Mouse (Mus musculus): ENCODE results near the gene Mtg1. TPM values are rescaled to one million over a fixed set of nuclear protein-coding genes. Genes with fewer than 3 reads are reported as not detected.

The Mtg1 gene
- total and polyA plus RNA-seq, 3 experiments, result 10.8 to 38.1 TPM; not detected in 1

- TF ChIP-seq UBTF (IDR thresholded peaks at IDR 0.05; ENCODE audit: borderline replicate concordance, insufficient read depth, low read depth, low read length), result no peak
- no peak for TF ChIP-seq TCF12 (IDR thresholded peaks at IDR 0.05; ENCODE audit: low read depth, low read length)
These were observed 20.9 kb upstream of the Mtg1 start, which contains the start of gene Echs1 (continued) for GRCm38 (mm10) chr7:140116329-140117054.

DNA sequence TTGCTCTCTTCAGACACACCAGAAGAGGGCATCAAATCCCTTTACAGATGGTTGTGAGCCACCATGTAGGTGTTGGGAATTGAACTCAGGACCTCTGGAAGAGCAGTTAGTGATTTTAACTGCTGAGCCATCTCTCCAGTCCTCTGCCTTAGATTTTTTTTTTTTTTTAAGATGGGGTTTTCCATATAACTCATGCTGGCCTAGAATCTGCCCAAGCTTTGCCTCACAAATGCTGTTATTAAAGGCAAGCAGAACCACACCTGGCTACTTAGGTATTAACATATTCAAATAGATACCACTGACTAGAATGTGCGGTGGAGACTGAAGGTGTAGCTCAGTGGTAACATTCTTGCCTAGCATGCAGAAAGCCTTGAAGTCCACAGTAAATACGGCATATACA lies 16.9 kb upstream of the Mtg1 start:
- Histone ChIP-seq H3K4me3 (ENCODE audit: control insufficient read depth in 1 of 2, insufficient read depth in 1 of 2, low read depth in 2 of 2, low read length in 2 of 2) (no peak overlapping the region), H3K27me3 (ENCODE audit: control insufficient read depth in 1 of 2, insufficient read depth in 2 of 2, low read length in 2 of 2) (no peaks in the 10 kb centered on the region), H3K27ac (ENCODE audit: control insufficient read depth, low read depth, low read length) (no peak overlapping the region), H3K4me1 (ENCODE audit: control insufficient read depth in 1 of 2, insufficient read depth in 2 of 2, low read length in 2 of 2) (peaks cover 5% of the 10 kb centered on the region in 2 experiments; a peak in 3 of 4 replicates), H3K36me3 (ENCODE audit: control insufficient read depth in 1 of 2, insufficient read depth in 2 of 2, low read length in 2 of 2) (peaks cover 0 to 2% of the 10 kb centered on the region in 2 experiments; a peak in 2 of 4 replicates), H3K9ac (ENCODE audit: control insufficient read depth, low read depth, low read length, poor library complexity, severe bottlenecking) (no peak overlapping the region), H3K79me2 (ENCODE audit: control insufficient read depth, insufficient read depth, low read length, poor library complexity) (peaks cover 3% of the 10 kb centered on the region), H3K9me3 (replicated peaks; ENCODE audit: insufficient read depth, low read length) (no peaks in the 10 kb centered on the region)
- DNase-seq (ENCODE audit: low read depth, low spot score), result no peak
- TF ChIP-seq UBTF (IDR thresholded peaks at IDR 0.05; ENCODE audit: borderline replicate concordance, insufficient read depth, low read depth, low read length) (no peak), ELF1 (IDR thresholded peaks at IDR 0.05; ENCODE audit: low read depth, low read length) (no peak), MAZ (IDR thresholded peaks at IDR 0.05; ENCODE audit: low read depth, low read length) (no peak), GATA1 (IDR thresholded peaks at IDR 0.05; ENCODE audit: low read depth, low read length) (no peak), KAT2A (conservative IDR thresholded peaks at IDR 0.05; ENCODE audit: low read depth, low read length) (no peak), POLR2A (IDR thresholded peaks at IDR 0.05; ENCODE audit: control insufficient read depth in 1 of 2, insufficient read depth in 1 of 2, low read depth in 1 of 2, low read length in 2 of 2, poor library complexity in 1 of 2) (no peak), MAX (IDR thresholded peaks at IDR 0.05; ENCODE audit: low read length) (no peak), TAL1 (IDR thresholded peaks at IDR 0.05; ENCODE audit: low read length) (no peak), GABPA (IDR thresholded peaks at IDR 0.05; ENCODE audit: low read depth, low read length) (no peak), MAFK (IDR thresholded peaks at IDR 0.05; ENCODE audit: borderline replicate concordance, low read depth, low read length) (no peak), TBP (IDR thresholded peaks at IDR 0.05; ENCODE audit: low read depth, low read length) (no peak), JUND (IDR thresholded peaks at IDR 0.05; ENCODE audit: low read depth, low read length) (no peak), BHLHE40 (IDR thresholded peaks at IDR 0.05; ENCODE audit: borderline replicate concordance, low read depth, low read length) (no peak), SMC3 (IDR thresholded peaks at IDR 0.05; ENCODE audit: low read depth, low read length) (no peak), MYC (IDR thresholded peaks at IDR 0.05; ENCODE audit: low read depth, low read length) (no peak), MEF2A (IDR thresholded peaks at IDR 0.05; ENCODE audit: extremely low read depth, insufficient replicate concordance, low read depth, low read length, poor library complexity, severe bottlenecking) (no peak), CTCF (IDR thresholded peaks at IDR 0.05 in 2 of 3, conservative IDR thresholded peaks at IDR 0.05 in 1 of 3; ENCODE audit: control insufficient read depth in 1 of 3, insufficient read depth in 1 of 3, low read depth in 2 of 3, low read length in 3 of 3, poor library complexity in 1 of 3, severe bottlenecking in 1 of 3) (no peak)

Data from MEL (cell line).